ENCODE assay signal across 7 mouse cellular contexts in the genomic region with DNA sequence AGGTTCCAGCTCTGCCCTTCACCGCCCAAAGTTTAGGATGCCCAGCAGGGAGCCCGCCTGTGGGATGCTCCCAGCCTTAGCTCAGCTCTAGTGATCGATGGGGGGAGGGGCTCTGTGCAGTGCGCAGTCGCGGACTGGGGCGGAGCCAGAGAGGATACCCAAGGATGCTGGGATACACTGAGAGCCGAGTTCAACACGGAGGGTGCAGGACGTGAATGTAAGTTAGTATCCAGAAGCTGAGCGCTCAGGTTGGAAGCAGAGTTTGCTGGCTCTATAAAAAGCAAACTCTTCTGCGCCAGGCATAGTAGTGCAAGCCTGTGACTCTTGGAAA. TPM values are rescaled to one million over a fixed set of nuclear protein-coding genes. Genes with fewer than 3 reads are reported as not detected.
A peak's percentile ranks its signal among the peaks of the same experiment; 100 is the strongest.
DNase-seq lines count a peak whose midpoint lies in the region; ATAC-seq lines count a peak whose summit lies in the region.

A gene (minus strand): TSS at position 99 of the 331 bp plus-strand sequence.

- H3K4me2 ChIP-seq in embryonic facial prominence, embryonic 11.5 days (ENCODE audit: low read depth, low read length), result peak within 1 kb of the TSS; percentile 81
- H3K4me2 ChIP-seq in neural tube, embryonic 14.5 days (ENCODE audit: low read depth, low read length), result peak within 1 kb of the TSS; percentile 93

- no peaks in the 10 kb centered on the region for H3K36me3 ChIP-seq in embryonic facial prominence, embryonic 11.5 days (replicated peaks; ENCODE audit: control insufficient read depth, insufficient read depth, low read depth, low read length)
- H3K36me3 ChIP-seq in neural tube, embryonic 14.5 days (ENCODE audit: control insufficient read depth, insufficient read depth, low read length), result no peaks in the 10 kb centered on the region

- 1% methylated on average over 12 of the region's 12 CpGs for WGBS in embryonic facial prominence, embryonic 11.5 days
- WGBS in neural tube, embryonic 14.5 days, result 3% methylated on average over 12 of the region's 12 CpGs

- H3K27me3 ChIP-seq in embryonic facial prominence, embryonic 11.5 days (ENCODE audit: control insufficient read depth, insufficient read depth, low read length), result no peaks in the 10 kb centered on the region
- H3K27me3 ChIP-seq in neural tube, embryonic 14.5 days (ENCODE audit: control insufficient read depth, insufficient read depth, low read length), result no peaks in the 10 kb centered on the region

- H3K4me1 ChIP-seq in embryonic facial prominence, embryonic 11.5 days (ENCODE audit: control insufficient read depth, insufficient read depth, low read length), result no peaks in the 10 kb centered on the region
- H3K4me1 ChIP-seq in neural tube, embryonic 14.5 days (ENCODE audit: control insufficient read depth, insufficient read depth, low read length), result peaks cover 16% of the 10 kb centered on the region

- H3K9ac ChIP-seq in embryonic facial prominence, embryonic 11.5 days (replicated peaks; ENCODE audit: low read length), result peak within 1 kb of the TSS; percentile 59
- H3K9ac ChIP-seq in neural tube, embryonic 14.5 days (replicated peaks; ENCODE audit: low read depth, low read length), result peak within 1 kb of the TSS; percentile 70

- H3K27ac ChIP-seq in embryonic facial prominence, embryonic 11.5 days (replicated peaks; ENCODE audit: low read depth, low read length), result peak within 1 kb of the TSS; percentile 2; the same call in 1 of the 2 replicates
- peak within 1 kb of the TSS; percentile 82 for H3K27ac ChIP-seq in neural tube, embryonic 14.5 days (ENCODE audit: low read depth, low read length)

- peak; percentile 96 for ATAC-seq in embryonic facial prominence, embryonic 11.5 days (replicated peaks; ENCODE audit: insufficient number of reproducible peaks, low FRiP score, low TSS enrichment, low read depth)
- ATAC-seq in neural tube, embryonic 14.5 days (ENCODE audit: low read depth), result peak; percentile 99

- peak within 1 kb of the TSS; percentile 40 for H3K4me3 ChIP-seq in embryonic facial prominence, embryonic 11.5 days (ENCODE audit: low read depth, low read length)
- peak within 1 kb of the TSS; percentile 59 for H3K4me3 ChIP-seq in neural tube, embryonic 14.5 days (ENCODE audit: low read depth, low read length)

- DNase-seq in brain, adult 2 months (ENCODE audit: low read depth, low spot score), result peak; percentile 96
- peak; percentile 93 for DNase-seq in embryonic facial prominence, embryonic 11.5 days (ENCODE audit: low spot score)
- DNase-seq in heart, adult 18-20 months, result peak; percentile 66 to 73
- DNase-seq in kidney, postnatal 10 days, result peak; percentile 74
- DNase-seq in liver, result peak; percentile 71
- DNase-seq in thymus, postnatal 36 days, result no peak

- no peaks in the 10 kb centered on the region for H3K9me3 ChIP-seq in embryonic facial prominence, embryonic 11.5 days (replicated peaks; ENCODE audit: control insufficient read depth, low read length)
- no peaks in the 10 kb centered on the region for H3K9me3 ChIP-seq in neural tube, embryonic 14.5 days (ENCODE audit: control insufficient read depth, low read length)

RNA-seq across cellular contexts. Expression of the gene that starts here (rescaled TPM):
- 22.8 and 23.7 TPM in 2 replicates for polyA plus RNA-seq in embryonic facial prominence, embryonic 11.5 days (2014; fragmentation: Nextera tagmentation; extraction: Ambion mirVana)
- total RNA-seq in heart, adult 18-20 months (2021), result under 1 TPM; 0.10 to 0.26 TPM
- 48.6 and 49.3 TPM in 2 replicates for polyA plus RNA-seq in neural tube, embryonic 14.5 days (2014; fragmentation: Nextera tagmentation; extraction: Ambion mirVana)

Comparison
In these comparisons a context has a peak if more than half of its experiments do, and no peak if none do; other contexts are left out.
1. Peak in DNase-seq in heart, adult 18-20 months; RNA of the gene not detected or under 1 TPM.
2. DNase-seq: peak in brain, adult 2 months (single experiment), embryonic facial prominence, embryonic 11.5 days (single experiment), kidney, postnatal 10 days (single experiment) and liver (single experiment); none in thymus, postnatal 36 days (0 of 2).